Mouse (Mus musculus) thymus, postnatal 25 days (tissue): Measurements from ENCODE around the gene Hpn.

Experiments
- DNase-seq: peaks from one replicate; pipeline ENCODE4 v3.0.0; 2022

Hpn gene

DNA sequence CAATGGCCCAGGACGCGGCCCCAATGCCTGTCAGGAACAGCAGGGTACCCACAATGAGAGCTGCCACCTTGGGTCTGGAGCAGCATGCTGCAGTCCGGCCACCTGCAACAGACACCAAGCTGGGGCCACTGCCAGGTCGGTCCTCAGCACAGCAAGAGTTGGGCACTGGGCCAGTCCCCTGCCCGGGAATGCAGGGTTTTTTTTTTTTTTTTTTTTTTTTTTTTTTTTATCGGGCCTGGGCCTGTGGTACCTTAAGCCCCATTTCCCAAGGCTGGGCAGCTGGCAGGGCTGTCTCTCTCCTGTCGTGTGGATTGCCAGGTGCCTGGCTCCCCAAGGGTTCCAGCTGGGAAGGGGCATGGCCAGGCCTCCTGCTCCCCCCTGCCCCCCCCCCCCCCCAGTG, 6.0 kb downstream of the Hpn start:
- no peak for DNase-seq

- DNase-seq, result no peak
These were observed 7.3 kb downstream of the Hpn start for GRCm38 (mm10) chr7:31107781-31108180.

GRCm38 (mm10) chr7:31106166-31106565, 8.9 kb downstream of the Hpn start:
- no peak for DNase-seq

- no peak for DNase-seq
These were observed 9.9 kb downstream of the Hpn start for GRCm38 (mm10) chr7:31105061-31105768.

DNA sequence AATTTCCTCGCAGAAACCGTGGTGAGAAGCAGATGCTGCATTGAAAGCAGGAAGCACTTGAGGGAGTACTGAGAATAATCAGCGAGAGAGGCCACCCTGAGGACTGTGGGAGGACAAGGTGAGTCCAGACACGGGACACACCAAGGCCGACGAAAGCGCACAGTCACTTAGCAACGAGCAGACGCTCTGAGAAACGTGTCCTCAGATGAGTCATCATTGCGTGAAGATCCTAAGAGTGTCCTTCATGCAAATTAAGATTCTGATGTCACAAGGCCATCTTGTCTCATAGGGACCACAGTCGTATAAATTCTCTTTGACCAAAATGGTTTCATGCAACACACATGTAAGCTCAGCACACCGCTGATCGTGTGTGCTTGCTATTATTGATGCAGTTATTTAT, 14.3 kb downstream of the Hpn start:
- DNase-seq, result no peak

DNA sequence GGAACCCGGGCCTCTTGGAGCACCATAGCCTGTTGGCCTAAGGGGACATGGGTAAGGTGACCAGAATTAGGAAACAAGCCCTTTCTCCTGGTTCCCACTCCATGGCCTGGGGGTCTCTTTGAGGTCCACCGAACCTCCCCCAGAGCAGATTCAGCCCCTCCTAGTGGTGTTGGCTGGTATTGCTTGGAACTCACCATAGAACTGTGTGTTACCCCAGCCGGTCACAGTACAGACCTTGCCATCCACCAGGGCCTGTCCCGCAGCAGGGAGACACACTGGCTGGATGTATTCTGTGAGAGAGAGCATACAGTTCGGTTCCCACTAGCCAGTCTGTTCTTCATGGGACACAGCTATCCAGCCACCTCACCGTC, 15.5 kb downstream of the Hpn start:
- DNase-seq, result no peak

DNA sequence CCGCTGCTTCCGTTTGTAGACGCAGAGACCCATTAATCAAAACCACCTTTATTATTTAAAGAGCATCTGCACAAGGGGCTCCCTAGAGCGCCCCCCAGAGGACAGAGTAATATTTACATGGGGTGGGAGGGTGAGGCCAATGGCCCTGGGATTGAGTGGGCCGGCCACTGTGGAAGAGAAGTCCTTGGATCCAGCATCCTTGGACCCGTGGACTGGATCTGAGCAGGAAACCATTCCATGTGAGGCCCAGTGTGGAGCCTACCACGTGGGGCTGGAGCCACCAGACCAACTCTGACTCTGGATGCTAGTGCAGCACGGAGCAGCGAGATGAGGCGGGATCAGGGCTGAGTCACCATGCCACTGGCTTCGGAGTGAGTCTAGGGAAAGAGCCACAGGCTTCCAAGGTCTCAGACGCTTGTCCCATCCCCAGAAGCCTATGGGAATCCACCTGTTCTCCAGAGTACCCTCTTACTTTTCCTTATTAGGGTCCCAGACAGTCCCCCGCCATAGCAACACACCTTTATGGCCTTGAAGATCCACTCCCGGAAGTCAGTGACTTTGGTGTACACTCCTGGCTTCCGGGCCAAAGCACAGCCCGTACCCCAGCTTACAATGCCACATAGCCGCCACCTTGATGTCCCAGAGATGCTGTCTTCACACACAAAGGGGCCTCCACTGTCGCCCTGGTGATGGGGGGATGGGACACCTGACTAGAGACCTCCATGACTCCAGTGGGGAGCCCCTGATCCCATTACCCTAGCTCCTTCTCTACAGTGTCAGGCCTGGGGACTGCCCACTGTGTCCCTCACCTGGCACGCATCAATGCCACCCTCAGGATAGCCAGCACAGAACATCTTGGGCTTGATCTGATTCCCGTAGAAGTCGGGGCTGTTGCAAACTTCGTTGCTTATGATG, 16.1 kb downstream of the Hpn start:
- DNase-seq, result no peak

DNA sequence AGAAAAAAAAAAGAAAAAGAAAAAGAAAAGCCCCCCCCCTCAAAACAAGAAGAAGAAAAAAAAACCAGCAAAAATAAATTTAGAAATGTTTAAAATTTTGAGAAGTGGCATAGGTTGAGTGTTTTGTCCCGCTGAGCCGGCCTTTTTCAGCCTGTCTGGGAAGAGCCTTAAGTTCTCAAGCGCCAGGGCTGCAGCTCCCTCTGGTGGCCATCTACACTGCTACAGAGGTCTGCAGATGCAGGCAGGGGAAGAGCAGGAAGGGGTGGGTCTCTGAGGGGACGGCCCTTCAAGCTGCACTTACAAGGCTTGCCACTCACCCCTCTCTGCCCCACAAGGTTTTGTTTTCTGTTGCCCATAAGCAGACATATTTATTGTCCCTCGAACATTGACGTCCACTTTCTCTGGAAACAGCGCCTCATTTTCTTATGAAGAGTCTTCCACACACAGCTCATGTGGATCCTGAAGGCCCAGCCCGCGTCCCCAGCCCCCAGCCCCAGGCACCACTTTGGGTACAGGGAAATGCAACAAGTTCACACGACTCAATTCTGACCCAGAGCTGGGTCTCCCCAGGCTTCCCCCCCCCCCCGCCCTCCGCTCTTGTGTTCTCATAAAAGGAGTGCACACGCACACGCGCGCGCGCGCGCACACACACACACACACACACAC, 17.4 kb downstream of the Hpn start:
- DNase-seq, result peak; percentile 92

GRCm38 (mm10) chr7:31096892-31097564, 18.1 kb downstream of the Hpn start:
- no peak for DNase-seq

DNA sequence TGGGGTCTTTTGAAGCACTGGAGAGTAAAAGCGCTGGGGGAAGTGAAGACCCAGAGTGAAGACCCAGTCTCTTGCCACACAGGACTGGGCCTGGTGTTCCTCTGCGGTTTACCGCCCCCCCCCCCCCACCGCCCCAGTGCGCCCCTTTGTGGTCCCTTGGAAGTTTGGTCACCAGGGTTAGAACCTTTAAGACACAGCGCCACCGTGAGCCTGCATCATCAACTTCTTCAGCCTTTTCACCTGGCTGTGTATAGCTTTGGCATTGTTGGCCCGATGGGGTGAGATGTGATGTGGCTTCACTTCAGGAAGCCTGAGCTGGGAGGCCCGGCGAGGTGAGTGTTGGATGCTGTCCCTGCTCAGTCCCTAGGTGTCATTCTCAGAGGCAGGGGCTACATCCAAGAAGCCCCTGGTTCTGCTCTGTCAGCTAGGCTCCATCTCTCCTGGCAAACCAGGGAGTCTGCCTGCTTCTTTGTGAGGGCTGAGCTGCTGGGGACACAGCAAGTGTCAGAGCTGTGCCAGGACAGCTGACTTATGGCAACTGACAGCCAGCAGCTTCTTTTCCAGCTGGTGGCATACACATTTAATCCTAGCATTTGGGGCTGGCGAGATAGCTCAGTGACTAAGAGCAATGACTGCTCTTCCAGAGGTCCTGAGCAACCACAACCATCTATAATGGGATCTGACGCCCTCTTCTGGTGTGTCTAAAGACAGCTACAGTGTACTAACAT, 20.2 kb downstream of the Hpn start:
- peak; percentile 59 for DNase-seq

DNA sequence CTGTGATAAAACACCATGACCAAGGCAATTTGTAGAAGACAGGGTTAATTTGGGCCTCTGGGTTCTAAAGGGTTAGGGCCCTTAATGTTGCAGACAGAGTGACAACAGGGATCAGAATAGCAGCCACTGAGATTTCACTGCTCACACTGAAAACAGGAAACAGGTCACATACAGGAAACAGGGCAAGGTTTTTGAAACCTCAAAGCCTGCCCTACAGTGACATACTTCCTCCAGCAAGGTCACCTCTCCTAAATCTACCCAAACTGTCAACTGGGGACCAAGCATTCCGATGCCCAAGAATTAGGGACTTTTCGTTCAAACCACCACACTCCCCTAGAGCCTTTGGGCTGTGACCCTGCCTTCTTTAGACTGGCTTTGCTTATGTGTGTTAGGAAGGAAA, 25.4 kb downstream of the Hpn start:
- DNase-seq, result peak; percentile 29

DNA sequence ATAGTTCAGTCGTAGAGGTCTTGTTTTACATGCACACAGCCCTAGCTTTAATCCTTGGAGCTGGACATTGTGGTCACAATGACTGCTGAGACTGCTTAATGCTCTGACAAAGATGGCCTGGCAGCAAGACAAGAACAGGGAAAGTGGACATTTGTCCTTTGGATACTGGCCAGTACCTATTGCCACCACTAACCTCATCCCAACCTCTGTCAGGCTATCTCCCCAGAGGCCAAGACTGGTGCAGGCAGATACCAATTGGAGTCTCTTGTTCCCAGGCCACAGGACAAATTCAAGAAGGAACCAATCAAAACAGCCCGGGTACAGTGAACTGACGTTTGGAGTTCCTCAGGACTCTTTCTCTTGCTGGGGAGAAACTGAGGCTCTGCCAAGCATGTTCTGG, 26.9 kb downstream of the Hpn start:
- DNase-seq, result no peak

- DNase-seq, result no peak
These were observed 27.8 kb downstream of the Hpn start for GRCm38 (mm10) chr7:31087262-31087661.

DNA sequence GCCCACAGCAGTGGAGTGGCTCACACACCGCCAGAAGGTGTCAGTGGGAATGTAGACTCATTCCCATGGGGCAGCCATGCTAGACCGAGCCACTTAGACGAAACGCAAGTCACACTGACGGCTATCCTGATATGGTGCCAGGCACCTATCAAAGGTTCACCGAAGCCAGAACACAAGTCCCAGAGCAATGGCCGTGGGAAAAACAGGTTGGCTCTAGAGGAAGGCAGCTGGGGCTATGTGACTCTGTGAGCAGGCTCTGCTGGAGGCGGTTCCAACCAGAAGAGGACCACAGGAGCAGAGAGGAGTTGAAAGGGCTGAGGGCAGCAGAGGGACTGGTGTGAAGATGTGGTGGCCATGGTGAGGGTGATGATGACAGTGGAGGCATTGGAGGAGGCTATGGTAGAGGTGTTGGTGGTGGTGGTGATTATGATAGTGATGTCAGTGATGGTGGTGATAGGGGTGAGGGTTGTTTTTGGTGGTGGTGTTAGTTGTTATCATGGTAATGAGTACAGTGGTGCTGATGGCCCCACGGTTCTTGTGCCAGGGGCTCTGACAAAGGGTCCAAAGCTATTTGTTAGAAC, 28.8 kb downstream of the Hpn start:
- no peak for DNase-seq

DNA sequence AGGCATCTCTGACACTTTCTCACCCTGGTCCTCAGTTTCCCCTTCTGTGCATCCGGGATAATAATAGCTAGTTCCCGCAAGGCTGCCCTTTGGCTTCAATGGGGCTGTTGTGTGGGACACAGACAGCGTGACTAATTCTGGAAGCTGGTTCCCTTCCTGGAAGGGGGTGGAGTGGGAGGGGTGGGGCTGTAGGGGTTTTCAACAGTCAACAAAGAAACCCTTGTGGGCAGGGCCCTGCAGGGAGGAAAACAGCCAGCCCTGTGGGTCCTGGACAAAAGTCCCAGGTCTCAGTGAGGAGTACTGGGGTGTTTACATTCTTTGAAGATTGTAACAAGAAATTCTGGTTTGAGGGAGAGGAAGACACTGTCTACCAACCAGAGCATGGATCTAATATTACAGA, 29.9 kb downstream of the Hpn start:
- no peak for DNase-seq

- no peak for DNase-seq
These were observed 30.9 kb downstream of the Hpn start for GRCm38 (mm10) chr7:31084140-31084539.

DNA sequence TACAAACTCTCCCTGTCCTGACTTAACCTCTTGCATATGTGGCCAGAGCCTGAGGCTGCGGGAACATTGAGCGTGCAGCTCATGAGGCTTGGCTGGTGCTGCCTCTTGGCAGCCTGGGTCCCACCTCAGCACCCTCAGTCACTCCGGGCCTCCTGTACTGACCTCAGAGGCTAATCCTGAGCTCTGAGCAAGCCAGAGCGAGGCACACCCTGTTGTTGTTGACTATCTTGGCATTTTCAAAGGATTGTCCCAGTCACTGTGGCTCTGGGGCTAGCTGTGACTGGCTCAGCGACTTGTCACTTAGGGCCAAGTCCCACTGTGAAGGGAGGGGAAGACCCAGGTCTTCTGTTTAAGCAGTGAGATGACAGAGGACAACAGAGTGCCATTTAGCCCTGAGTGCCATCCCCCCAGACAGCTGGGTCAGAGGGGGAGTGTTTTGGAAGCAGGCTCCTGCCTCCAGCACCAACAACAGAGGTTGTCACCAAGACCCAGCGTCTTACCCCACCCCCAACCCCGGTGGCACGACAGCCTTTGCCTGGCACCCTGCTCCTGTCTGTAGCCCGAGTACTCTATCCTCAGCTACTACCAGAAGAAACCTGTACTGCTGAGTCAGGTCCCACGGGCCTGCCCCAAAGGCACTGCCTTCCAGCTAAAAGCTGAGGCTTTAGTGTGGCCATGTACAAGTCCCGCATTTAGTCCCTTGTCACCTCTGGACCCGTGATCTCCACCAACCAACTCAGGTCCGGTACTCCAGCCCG, 32.1 kb downstream of the Hpn start:
- DNase-seq, result no peak

GRCm38 (mm10) chr7:31082106-31082505, 33.0 kb downstream of the Hpn start:
- DNase-seq, result no peak

DNA sequence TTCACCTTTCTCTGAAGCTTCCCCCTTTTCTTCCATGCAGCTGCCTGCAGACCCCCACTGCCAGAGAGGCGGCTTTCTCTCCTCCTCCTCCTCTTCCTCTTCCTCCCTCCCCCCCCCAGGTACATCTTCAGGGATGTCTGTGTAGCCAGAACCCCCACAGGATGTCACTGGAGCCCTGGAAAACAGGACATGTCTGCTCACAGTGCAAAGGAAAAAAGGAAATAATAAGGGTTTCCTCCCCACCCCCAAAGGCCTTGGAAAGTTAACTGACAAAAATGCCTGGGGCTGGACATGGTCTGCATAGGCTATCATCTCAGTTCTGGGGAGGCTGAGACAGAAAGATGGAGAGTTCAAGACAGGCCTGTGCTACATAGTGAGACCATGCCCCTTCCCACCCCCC, 34.0 kb downstream of the Hpn start:
- DNase-seq, result no peak

GRCm38 (mm10) chr7:31080611-31081010, 34.5 kb downstream of the Hpn start:
- DNase-seq, result no peak

- DNase-seq, result no peak
These were observed 35.4 kb downstream of the Hpn start for GRCm38 (mm10) chr7:31079670-31080069.
